Mouse (Mus musculus) kidney, adult 2 months (tissue): ENCODE data around the gene Trpm8.

Experiments used
- CTCF ChIP-seq: fragments of 200-500 bp; conservative IDR thresholded peaks from 2 replicates; pipeline ENCODE4 v1.5.1; 2011; ENCODE audit warnings: low read depth, mild to moderate bottlenecking, control low read depth, low read length, moderate library complexity, mixed read lengths; ENCODE audit not compliant: insufficient read depth, insufficient read length
- POLR2A ChIP-seq: fragments of 200-500 bp; IDR thresholded peaks from one replicate; pipeline ENCODE4 v1.6.1; 2011; ENCODE audit warnings: low read depth, low read length, control low read depth

DNA sequence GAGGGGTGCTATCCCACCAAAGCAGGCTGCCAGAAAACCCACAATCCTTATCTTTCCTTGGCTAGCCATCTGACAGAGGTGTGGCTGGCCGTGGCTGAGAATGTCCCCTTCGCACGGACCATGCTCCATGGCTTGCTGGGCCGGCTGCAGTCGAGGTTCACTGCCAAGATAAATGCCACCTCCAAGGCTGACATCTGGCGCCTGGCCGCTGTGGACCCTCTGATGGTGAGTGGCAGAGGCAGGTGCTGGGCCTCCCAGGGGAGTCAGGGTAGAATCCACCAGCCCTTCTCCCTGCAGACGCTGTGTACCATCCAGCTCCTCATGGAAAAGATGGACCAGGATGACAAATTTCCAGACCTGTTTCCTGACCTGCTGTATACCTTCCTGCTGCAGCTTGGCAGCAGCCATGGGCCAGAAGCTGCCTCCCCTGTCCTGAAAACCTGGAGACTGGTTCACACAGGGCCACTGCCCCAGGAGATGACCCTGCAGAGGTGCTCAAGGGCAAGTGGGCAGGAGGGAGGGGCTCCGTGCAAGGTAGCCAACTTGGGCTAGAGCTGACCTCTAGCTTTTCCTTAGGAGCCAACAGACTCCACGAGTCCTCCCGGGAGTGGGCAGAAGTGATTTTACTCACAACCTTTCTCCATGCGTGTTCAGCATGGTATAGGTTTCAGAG lies 22.5 kb upstream of the Trpm8 start:
- TF ChIP-seq CTCF (no peak), POLR2A (no peak)
